ENCODE assay signal across 8 mouse cellular contexts in genomic region chr5:143057753-143058152, GRCm38 (mm10). TPM values are rescaled to one million over a fixed set of nuclear protein-coding genes. Genes with fewer than 3 reads are reported as not detected.
A peak's percentile ranks its signal among the peaks of the same experiment; 100 is the strongest.
DNase-seq lines count a peak whose midpoint lies in the region; ATAC-seq lines count a peak whose summit lies in the region.

No protein-coding gene starts in this region.

- peaks cover 88% of the 10 kb centered on the region for H3K4me1 ChIP-seq in heart, embryonic 10.5 days
- peaks cover 31% of the 10 kb centered on the region for H3K4me1 ChIP-seq in lung, embryonic 16.5 days (replicated peaks; ENCODE audit: control insufficient read depth, insufficient read depth, low read length)
- peaks cover 56% of the 10 kb centered on the region for H3K4me1 ChIP-seq in embryonic facial prominence, embryonic 15.5 days
- H3K4me1 ChIP-seq in stomach, embryonic 14.5 days (ENCODE audit: control insufficient read depth, insufficient read depth, low read length) = peaks cover 18% of the 10 kb centered on the region

- no peak for DNase-seq in heart, embryonic 10.5 days (ENCODE audit: low spot score)
- no peak for DNase-seq in heart, adult 11 months
- DNase-seq in lung, postnatal 4 days = no peak
- DNase-seq in urinary bladder, postnatal 14 days (ENCODE audit: low spot score) = no peak
- DNase-seq in adrenal gland, postnatal 25 days = no peak

- peak; percentile 27 for ATAC-seq in lung, embryonic 16.5 days (ENCODE audit: low read depth)
- ATAC-seq in embryonic facial prominence, embryonic 15.5 days (ENCODE audit: insufficient number of reproducible peaks, low FRiP score, low TSS enrichment, low read depth) = no peak
- no peak for ATAC-seq in stomach, embryonic 14.5 days (ENCODE audit: insufficient number of reproducible peaks, insufficient read depth, low FRiP score, low read depth)

- H3K27ac ChIP-seq in heart, embryonic 10.5 days = peak overlapping the region; percentile 83
- H3K27ac ChIP-seq in lung, embryonic 16.5 days (ENCODE audit: low read length) = peak overlapping the region; percentile 92
- H3K27ac ChIP-seq in embryonic facial prominence, embryonic 15.5 days (replicated peaks) = peak overlapping the region; percentile 80
- H3K27ac ChIP-seq in stomach, embryonic 14.5 days (ENCODE audit: low read length) = peak overlapping the region; percentile 80; the same call in 1 of the 2 replicates

- no peak overlapping the region for H3K9ac ChIP-seq in lung, embryonic 16.5 days (ENCODE audit: low read length)
- H3K9ac ChIP-seq in embryonic facial prominence, embryonic 15.5 days = no peak overlapping the region
- no peak overlapping the region for H3K9ac ChIP-seq in stomach, embryonic 14.5 days (replicated peaks; ENCODE audit: low read depth, low read length)

- H3K4me2 ChIP-seq in lung, embryonic 16.5 days (ENCODE audit: low read depth, low read length) = no peak overlapping the region
- no peak overlapping the region for H3K4me2 ChIP-seq in embryonic facial prominence, embryonic 15.5 days (replicated peaks)
- H3K4me2 ChIP-seq in stomach, embryonic 14.5 days (replicated peaks; ENCODE audit: low read depth, low read length) = no peak overlapping the region

- no peaks in the 10 kb centered on the region for H3K9me3 ChIP-seq in heart, embryonic 10.5 days
- no peaks in the 10 kb centered on the region for H3K9me3 ChIP-seq in lung, embryonic 16.5 days (ENCODE audit: control insufficient read depth, low read length)
- H3K9me3 ChIP-seq in embryonic facial prominence, embryonic 15.5 days (replicated peaks) = no peaks in the 10 kb centered on the region
- no peaks in the 10 kb centered on the region for H3K9me3 ChIP-seq in stomach, embryonic 14.5 days (ENCODE audit: control insufficient read depth, low read depth, low read length)

- peaks cover 9% of the 10 kb centered on the region; the same call in 1 of the 2 replicates for H3K36me3 ChIP-seq in heart, embryonic 10.5 days
- peaks cover 5% of the 10 kb centered on the region; the same call in 1 of the 2 replicates for H3K36me3 ChIP-seq in lung, embryonic 16.5 days (ENCODE audit: control insufficient read depth, insufficient read depth, low read length)
- H3K36me3 ChIP-seq in embryonic facial prominence, embryonic 15.5 days = peaks cover 13% of the 10 kb centered on the region
- peaks cover 9% of the 10 kb centered on the region; the same call in 1 of the 2 replicates for H3K36me3 ChIP-seq in stomach, embryonic 14.5 days (ENCODE audit: control insufficient read depth, insufficient read depth, low read length)

- WGBS in heart, embryonic 10.5 days = 19% methylated on average over 1 of the region's 1 CpGs
- WGBS in lung, embryonic 16.5 days = 62% methylated on average over 1 of the region's 1 CpGs
- WGBS in embryonic facial prominence, embryonic 15.5 days = 68% methylated on average over 1 of the region's 1 CpGs
- whole genome bisulfite sequencing in stomach, embryonic 14.5 days = 63% methylated on average over 1 of the region's 1 CpGs

- no peak overlapping the region for H3K4me3 ChIP-seq in heart, embryonic 10.5 days
- H3K4me3 ChIP-seq in lung, embryonic 16.5 days (ENCODE audit: low read length) = no peak overlapping the region
- no peak overlapping the region for H3K4me3 ChIP-seq in embryonic facial prominence, embryonic 15.5 days (replicated peaks)
- H3K4me3 ChIP-seq in stomach, embryonic 14.5 days (ENCODE audit: low read depth, low read length) = no peak overlapping the region

- no peaks in the 10 kb centered on the region for H3K27me3 ChIP-seq in heart, embryonic 10.5 days (ENCODE audit: insufficient read depth, poor library complexity, severe bottlenecking)
- no peaks in the 10 kb centered on the region for H3K27me3 ChIP-seq in lung, embryonic 16.5 days (ENCODE audit: control insufficient read depth, insufficient read depth, low read depth, low read length)
- no peaks in the 10 kb centered on the region for H3K27me3 ChIP-seq in embryonic facial prominence, embryonic 15.5 days
- no peaks in the 10 kb centered on the region for H3K27me3 ChIP-seq in stomach, embryonic 14.5 days (ENCODE audit: control insufficient read depth, insufficient read depth, low read length)

RNA-seq across cellular contexts. Expression of gene Rnf216, which starts 55.0 kb away (rescaled TPM):
- polyA plus RNA-seq in heart, embryonic 10.5 days (2016; fragmentation: Nextera tagmentation; extraction: Ambion mirVana) = 37.9 and 40.6 TPM in 2 replicates
- polyA plus RNA-seq in lung, embryonic 16.5 days (2015; fragmentation: Nextera tagmentation; extraction: Ambion mirVana) = 35.0 and 35.9 TPM in 2 replicates
- polyA plus RNA-seq in embryonic facial prominence, embryonic 15.5 days (2015; fragmentation: Nextera tagmentation; extraction: Ambion mirVana) = 41.2 and 42.7 TPM in 2 replicates
- polyA plus RNA-seq in stomach, embryonic 14.5 days (2014; fragmentation: Nextera tagmentation; extraction: Ambion mirVana) = 50.7 and 52.1 TPM in 2 replicates
- total RNA-seq in adrenal gland, postnatal 25 days (2021) = 58.8 and 65.2 TPM in 2 replicates
